Mouse (Mus musculus) intestine, embryonic 15.5 days (tissue): Measurements from ENCODE around the gene Gm20867. TPM values are rescaled to one million over a fixed set of nuclear protein-coding genes. Genes with fewer than 3 reads are reported as not detected.
"Not testable (repeated sequence)": the region's sequence is repeated elsewhere in the genome, so short reads cannot be mapped to it uniquely, and the experiment has no call there.

Source experiments
- ATAC-seq: fragments of 200-750 bp; cut with Nextera tagmentation; 2 replicates; pipeline ENCODE4 v1.8.0; 2017; ENCODE audit warnings: moderate TSS enrichment, moderate library complexity
- H3K27ac ChIP-seq: fragments of 300-500 bp; sonication (generic); 2 replicates; pipeline ENCODE4 v1.5.1; 2015; ENCODE audit warnings: mild to moderate bottlenecking, inconsistent platforms
- H3K27me3 ChIP-seq: fragments of 300-500 bp; sonication (generic); replicated peaks from 2 replicates; pipeline ENCODE4 v1.6.1; 2015; ENCODE audit warnings: inconsistent platforms
- H3K36me3 ChIP-seq: fragments of 300-500 bp; sonication (generic); 2 replicates; pipeline ENCODE4 v1.6.1; 2015; ENCODE audit warnings: inconsistent platforms
- H3K4me1 ChIP-seq: fragments of 300-500 bp; sonication (generic); replicated peaks from 2 replicates; pipeline ENCODE4 v1.6.1; 2015; ENCODE audit warnings: inconsistent platforms
- H3K4me2 ChIP-seq: fragments of 300-500 bp; sonication (generic); replicated peaks from 2 replicates; pipeline ENCODE4 v1.6.1; 2015; ENCODE audit warnings: mild to moderate bottlenecking, inconsistent platforms
- H3K4me3 ChIP-seq: fragments of 300-500 bp; sonication (generic); replicated peaks from 2 replicates; pipeline ENCODE4 v1.5.1; 2015; ENCODE audit warnings: inconsistent platforms
- H3K9ac ChIP-seq: fragments of 300-500 bp; sonication (generic); 2 replicates; pipeline ENCODE4 v1.6.1; 2015; ENCODE audit warnings: inconsistent platforms
- H3K9me3 ChIP-seq: fragments of 300-500 bp; sonication (generic); 2 replicates; pipeline ENCODE4 v1.6.1; 2016; ENCODE audit warnings: inconsistent platforms
- WGBS: fragments of 180-500 bp; shearing (Covaris S2); methylation state at CpG from one replicate; pipeline ENCODE4 v1.1.7; 2015; 5-methylcytosine and 5-hydroxymethylcytosine counted together
- polyA plus RNA-seq: library from polyadenylated mRNA; unstranded; fragments of >200 nt; fragmentation: Nextera tagmentation; extraction: Ambion mirVana; gene quantifications from 2 replicates; pipeline ENCODE4 v1.2.1, GENCODE M21; 2015

The Gm20867 gene
- not detected in 2 replicates for polyA plus RNA-seq

DNA sequence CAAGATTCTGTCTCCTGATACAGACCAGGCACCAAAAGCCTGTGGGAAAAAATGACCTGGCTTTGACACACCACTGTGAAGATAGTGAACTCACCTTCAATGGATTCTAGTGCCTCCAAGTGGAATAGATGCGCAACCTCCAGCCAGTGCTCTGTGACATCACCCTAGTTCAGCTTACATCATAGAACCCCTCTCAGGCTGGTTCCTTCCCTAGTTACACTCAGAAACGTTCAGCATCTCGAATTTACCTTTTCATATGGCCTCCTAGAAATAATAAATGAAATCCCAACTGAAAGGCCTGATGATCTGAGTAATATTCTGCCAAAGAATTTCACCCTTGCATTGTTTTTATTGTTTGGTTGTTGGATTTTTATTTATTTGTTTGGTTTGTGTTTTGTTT, at the start of gene Gm20867:
Gm20867 (minus strand) TSS at position 101 of the 400 bp plus-strand sequence.
- H3K9ac ChIP-seq, H3K36me3 ChIP-seq, H3K4me3 ChIP-seq, H3K4me1 ChIP-seq, H3K4me2 ChIP-seq, H3K27me3 ChIP-seq, H3K9me3 ChIP-seq, ATAC-seq, H3K27ac ChIP-seq: not testable (repeated sequence)
- WGBS = no CpG with 5 or more reads among the region's 3 CpGs

Other genes with a start within 250 kb of the Gm20867 start
- not detected in 2 replicates for gene Gm29564, start 249.8 kb upstream of the Gm20867 start, polyA plus RNA-seq